Mouse (Mus musculus) adrenal gland, postnatal 14 days (tissue): ENCODE measurements around the gene Speer4d. TPM values are rescaled to one million over a fixed set of nuclear protein-coding genes. Genes with fewer than 3 reads are reported as not detected.
"Not testable (repeated sequence)": the region's sequence is repeated elsewhere in the genome, so short reads cannot be mapped to it uniquely, and the experiment has no call there.

Experiments used
- DNase-seq: peaks from one replicate; pipeline ENCODE4 v3.0.0; 2021; ENCODE audit warnings: mixed read lengths
- total RNA-seq: library from RNA; stranded (reverse); gene quantifications from 2 replicates; pipeline ENCODE4 v1.2.3, GENCODE M21; 2021

The Speer4d gene
- total RNA-seq, 1 experiment from 2014 or later = not detected

- not testable (repeated sequence) for DNase-seq
Observed at GRCm38 (mm10) chr5:15670789-15671188, 51.9 kb downstream of the Speer4d start.

Other genes starting within 250 kb of the Speer4d start
- gene Gm21149, start 142.5 kb upstream of the Speer4d start, total RNA-seq = not detected in 2 replicates
- gene Gm21190, start 89.8 kb upstream of the Speer4d start, total RNA-seq = not detected in 2 replicates
- not detected in 2 replicates for gene Gm21083, start 41.7 kb upstream of the Speer4d start, total RNA-seq
- gene 4930572O03Rik, start 38.0 kb downstream of the Speer4d start, total RNA-seq = not detected in 2 replicates
- gene Speer4c, start 95.2 kb downstream of the Speer4d start, total RNA-seq = not detected in 2 replicates